Mouse (Mus musculus): ENCODE results near the gene Chrdl2. TPM values are rescaled to one million over a fixed set of nuclear protein-coding genes. Genes with fewer than 3 reads are reported as not detected.
"Not testable (repeated sequence)": the region's sequence is repeated elsewhere in the genome, so short reads cannot be mapped to it uniquely, and the experiment has no call there.

Chrdl2 gene
- not detected in 2 replicates for polyA plus RNA-seq (2012; ENCODE audit: insufficient read depth, insufficient read length, low replicate concordance, missing spikeins)

DNA sequence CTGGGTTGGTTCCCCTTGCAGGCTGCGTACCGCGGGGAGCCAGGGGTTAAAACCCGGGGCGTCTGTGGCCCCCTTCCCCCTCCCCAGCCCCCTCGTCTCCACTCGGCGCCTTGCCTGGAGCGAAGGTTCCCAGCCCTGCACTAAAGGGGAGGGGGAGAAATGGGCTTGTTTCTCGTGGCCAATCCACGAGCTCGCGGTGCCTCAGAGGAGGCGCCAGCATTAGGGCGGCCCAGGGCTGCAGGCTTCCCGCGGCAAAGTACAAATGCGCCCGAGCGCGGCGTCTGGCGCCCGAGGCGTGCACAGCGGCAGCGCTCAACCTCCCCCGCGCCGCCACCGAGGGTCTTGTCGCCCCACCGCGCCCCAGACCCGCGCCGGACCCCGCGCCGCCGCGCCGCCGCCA lies at the start of gene Chrdl2:
TSS of gene Chrdl2 (plus strand) at position 383 of the 400 bp plus-strand sequence.
- no peak for TF ChIP-seq POLR2A (IDR thresholded peaks at IDR 0.05; ENCODE audit: insufficient read depth, low read depth, low read length)
- TF ChIP-seq CTCF (IDR thresholded peaks at IDR 0.05; ENCODE audit: insufficient read depth, low read depth, low read length), result no peak
- Histone ChIP-seq H3K4me1 (ENCODE audit: control insufficient read depth, insufficient read depth, low read length) (peaks cover 8% of the 10 kb centered on the region), H3K4me3 (ENCODE audit: insufficient read depth, low read depth, low read length) (peak within 1 kb of the TSS; percentile 50), H3K27ac (ENCODE audit: insufficient read depth, low read depth, low read length) (no peak within 1 kb of the TSS)
- WGBS, result under 1% methylated on average over 43 of the region's 44 CpGs

DNA sequence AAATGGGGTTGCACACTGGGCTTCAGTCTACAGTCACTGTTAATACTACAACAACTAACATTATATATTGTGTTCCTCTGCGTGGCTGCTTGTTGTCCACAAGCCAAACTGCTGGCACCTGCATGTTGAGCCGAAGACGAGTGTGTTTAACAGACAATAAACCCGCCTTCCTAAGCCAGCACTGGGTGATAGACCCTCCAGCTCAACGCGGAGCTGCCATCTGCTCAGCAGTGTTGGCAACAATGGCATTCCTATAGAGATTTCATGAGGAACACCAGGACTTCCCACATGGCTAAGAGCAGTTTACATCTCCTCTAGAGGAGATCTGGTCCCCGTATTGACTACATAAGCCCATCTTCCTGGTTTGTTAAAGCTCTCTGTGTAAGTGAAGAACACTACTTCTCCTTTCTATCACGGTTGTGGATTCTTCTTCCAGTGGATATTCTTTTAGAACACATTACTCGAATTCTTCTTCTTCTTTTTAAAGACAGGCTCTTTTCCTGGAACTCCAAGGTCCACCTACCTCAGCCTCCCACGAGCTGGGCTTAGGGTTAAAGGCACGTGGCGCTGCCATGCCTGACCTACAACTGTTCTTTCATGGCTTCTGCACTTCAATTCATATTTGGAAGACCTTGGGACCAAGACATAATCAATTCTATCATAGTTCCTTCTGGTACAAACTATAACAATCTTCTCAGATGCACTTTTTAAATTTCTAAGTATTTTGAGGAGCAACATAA lies 48.6 kb upstream of the Chrdl2 start:
- no peak overlapping the region for H3K4me3 ChIP-seq (ENCODE audit: insufficient read depth, low read depth, low read length)
- peaks cover 11% of the 10 kb centered on the region for H3K4me1 ChIP-seq (ENCODE audit: control insufficient read depth, insufficient read depth, low read length)
- WGBS, result 61% methylated on average over 12 of the region's 12 CpGs
- TF ChIP-seq POLR2A (IDR thresholded peaks at IDR 0.05; ENCODE audit: insufficient read depth, low read depth, low read length), result no peak
- TF ChIP-seq CTCF (IDR thresholded peaks at IDR 0.05; ENCODE audit: insufficient read depth, low read depth, low read length), result no peak
- H3K27ac ChIP-seq (ENCODE audit: insufficient read depth, low read depth, low read length), result no peak overlapping the region

DNA sequence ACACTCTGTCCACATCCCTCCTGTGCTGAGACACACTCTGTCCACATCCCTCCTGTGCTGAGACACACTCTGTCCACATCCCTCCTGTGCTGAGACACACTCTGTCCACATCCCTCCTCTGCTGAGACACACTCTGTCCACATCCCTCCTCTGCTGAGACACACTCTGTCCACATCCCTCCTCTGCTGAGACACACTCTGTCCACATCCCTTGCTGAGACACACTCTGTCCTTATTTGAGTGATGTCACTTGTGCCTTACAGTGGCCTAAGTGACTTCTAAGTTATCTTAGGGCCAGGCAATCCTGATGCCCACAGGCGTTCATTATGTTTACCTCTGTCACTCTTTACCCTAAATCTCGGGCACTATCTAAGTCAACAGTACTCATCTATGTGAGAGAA lies 45.4 kb upstream of the Chrdl2 start:
- H3K4me3 ChIP-seq (ENCODE audit: insufficient read depth, low read depth, low read length); H3K27ac ChIP-seq (ENCODE audit: insufficient read depth, low read depth, low read length): not testable (repeated sequence)
- 78% methylated on average over 2 of the region's 2 CpGs for whole genome bisulfite sequencing
- peaks cover 16% of the 10 kb centered on the region for H3K4me1 ChIP-seq (ENCODE audit: control insufficient read depth, insufficient read depth, low read length)

DNA sequence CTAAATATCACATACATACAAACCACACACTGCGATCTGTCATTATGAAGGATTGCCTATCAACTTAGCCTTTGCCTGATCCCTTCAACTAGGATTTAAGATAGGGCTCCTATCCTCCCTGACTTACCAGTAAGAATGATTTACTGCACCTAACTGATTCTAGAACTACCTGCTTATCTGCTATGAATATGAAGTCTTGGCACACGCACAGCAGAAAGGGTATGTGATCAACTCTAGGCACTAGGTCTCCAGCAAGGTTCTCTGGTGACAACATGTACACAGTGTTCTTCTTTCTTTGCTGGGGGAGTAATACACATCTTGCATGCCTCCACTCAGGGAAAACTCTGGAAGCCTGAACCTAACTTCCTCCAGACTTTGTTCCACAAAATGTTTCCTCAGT lies 44.5 kb upstream of the Chrdl2 start:
- Histone ChIP-seq H3K4me1 (ENCODE audit: control insufficient read depth, insufficient read depth, low read length) (peaks cover 21% of the 10 kb centered on the region), H3K27ac (ENCODE audit: insufficient read depth, low read depth, low read length) (no peak overlapping the region), H3K4me3 (ENCODE audit: insufficient read depth, low read depth, low read length) (no peak overlapping the region)
- WGBS, result 89% methylated on average over 2 of the region's 2 CpGs
- TF ChIP-seq CTCF (IDR thresholded peaks at IDR 0.05; ENCODE audit: insufficient read depth, low read depth, low read length), result no peak
- no peak for TF ChIP-seq POLR2A (IDR thresholded peaks at IDR 0.05; ENCODE audit: insufficient read depth, low read depth, low read length)

DNA sequence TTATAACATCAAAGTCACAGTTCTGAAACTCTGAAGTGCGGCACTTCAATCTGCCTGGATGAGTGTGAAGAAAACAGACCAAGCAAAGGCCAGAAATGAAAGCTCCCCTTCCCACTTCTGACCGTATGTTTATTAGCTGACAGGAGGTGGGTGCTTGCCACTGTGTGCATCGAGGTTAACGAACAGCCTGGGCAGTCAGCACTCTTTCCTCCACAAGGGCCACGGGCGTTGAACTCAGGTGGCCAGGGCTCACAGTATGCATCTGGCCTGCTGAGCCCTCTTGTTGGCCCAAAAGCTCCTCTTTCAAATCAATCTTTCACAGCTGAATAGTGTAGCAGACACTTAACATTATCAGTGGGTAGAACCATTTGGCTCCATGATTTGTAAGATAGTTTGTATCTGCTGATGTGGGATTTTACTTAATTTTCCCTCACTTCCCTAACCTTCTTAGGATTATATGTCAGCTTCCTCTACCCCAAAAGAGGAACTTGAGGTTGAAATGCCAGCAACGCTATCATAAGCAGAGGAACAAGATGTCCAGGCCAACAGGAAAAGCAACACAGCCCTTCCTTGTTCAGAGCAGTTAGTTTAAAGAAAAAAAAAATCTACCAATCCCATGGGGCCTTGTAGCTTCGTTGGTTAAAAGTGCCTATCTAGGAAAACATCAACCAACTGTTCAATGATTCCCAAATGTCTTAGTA lies 43.3 kb upstream of the Chrdl2 start:
- 50% methylated on average over 8 of the region's 8 CpGs for WGBS
- H3K27ac ChIP-seq (ENCODE audit: insufficient read depth, low read depth, low read length), result peak overlapping the region; percentile 51; the same call in 1 of the 2 replicates
- no peak overlapping the region for H3K4me3 ChIP-seq (ENCODE audit: insufficient read depth, low read depth, low read length)
- no peak for TF ChIP-seq CTCF (IDR thresholded peaks at IDR 0.05; ENCODE audit: insufficient read depth, low read depth, low read length)
- peaks cover 19% of the 10 kb centered on the region for H3K4me1 ChIP-seq (ENCODE audit: control insufficient read depth, insufficient read depth, low read length)

DNA sequence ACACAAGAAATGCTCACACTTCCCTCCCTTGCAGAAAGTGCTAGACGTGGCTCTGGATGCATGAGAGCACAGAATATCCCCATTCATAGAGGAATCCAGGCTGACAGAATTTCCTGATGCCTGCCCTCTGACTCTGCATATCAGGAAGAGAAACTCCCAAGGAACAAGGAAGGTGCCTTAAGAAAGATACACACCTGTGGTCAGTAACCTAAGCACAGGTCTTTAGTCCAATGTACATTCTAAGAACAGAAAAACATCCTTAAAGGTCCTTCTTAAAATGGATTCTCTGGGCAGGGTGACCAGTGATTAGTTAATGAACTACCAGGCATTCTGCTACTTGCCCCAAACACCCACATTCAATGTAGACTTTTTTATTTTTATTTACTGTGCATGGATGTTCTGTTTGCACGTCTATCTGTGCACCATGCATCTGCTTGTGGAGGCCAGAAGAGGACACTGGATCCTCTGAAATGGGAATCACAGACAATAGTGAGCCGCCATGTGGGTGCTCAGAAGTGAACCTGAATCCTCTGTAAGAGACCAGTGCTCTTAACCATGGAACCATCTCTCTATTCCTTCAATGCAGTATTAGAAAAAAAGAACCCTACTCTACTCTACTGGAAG lies 42.6 kb upstream of the Chrdl2 start:
- Histone ChIP-seq H3K4me3 (ENCODE audit: insufficient read depth, low read depth, low read length) (no peak overlapping the region), H3K4me1 (ENCODE audit: control insufficient read depth, insufficient read depth, low read length) (peaks cover 19% of the 10 kb centered on the region), H3K27ac (ENCODE audit: insufficient read depth, low read depth, low read length) (peak overlapping the region; percentile 51; the same call in 1 of the 2 replicates)
- WGBS, result 58% methylated on average over 3 of the region's 3 CpGs
- TF ChIP-seq POLR2A (IDR thresholded peaks at IDR 0.05; ENCODE audit: insufficient read depth, low read depth, low read length), result no peak

DNA sequence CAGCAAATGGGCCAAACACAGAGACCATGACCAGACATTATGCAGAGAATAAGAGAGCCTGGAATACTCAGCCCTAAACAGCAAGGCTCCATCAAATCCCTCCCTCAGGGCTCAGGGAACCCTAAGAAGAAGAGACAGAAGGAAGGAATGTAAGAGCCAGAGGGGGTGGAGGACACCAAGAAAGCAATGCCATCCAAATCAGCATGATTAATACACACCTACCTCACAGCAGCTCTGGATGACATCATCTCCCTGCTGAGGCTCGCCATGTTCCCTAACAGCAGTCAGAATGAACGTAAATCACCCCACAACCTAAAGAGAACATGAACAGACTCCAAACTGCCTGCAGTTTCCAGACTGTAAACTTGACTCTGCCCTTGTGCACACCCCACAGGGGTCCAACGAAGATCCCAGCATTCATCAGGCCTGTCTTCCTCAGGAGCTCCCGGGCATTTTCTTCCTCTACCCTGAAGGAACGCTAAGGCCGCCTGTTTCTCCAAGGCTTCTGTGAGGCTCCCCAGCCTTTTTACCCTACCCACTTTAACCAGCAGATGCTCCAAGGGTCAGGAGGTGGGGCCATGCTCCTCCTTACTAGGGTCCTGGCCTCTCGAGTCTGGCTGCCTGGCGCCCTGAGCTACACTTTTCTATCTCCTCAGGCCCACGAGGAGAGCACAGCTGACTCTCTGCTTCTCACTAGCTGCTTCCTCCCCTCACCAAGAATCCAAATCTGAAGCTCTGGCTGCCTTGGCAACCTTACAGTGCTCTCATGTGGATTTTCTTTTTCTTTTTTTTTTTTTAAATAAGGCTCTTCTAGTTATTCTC lies 40.7 kb upstream of the Chrdl2 start:
- 11% methylated on average over 9 of the region's 9 CpGs for WGBS
- Histone ChIP-seq H3K4me1 (ENCODE audit: control insufficient read depth, insufficient read depth, low read length) (peaks cover 21% of the 10 kb centered on the region), H3K4me3 (ENCODE audit: insufficient read depth, low read depth, low read length) (peak overlapping the region; percentile 25), H3K27ac (ENCODE audit: insufficient read depth, low read depth, low read length) (peak overlapping the region; percentile 95)
- TF ChIP-seq POLR2A (IDR thresholded peaks at IDR 0.05; ENCODE audit: insufficient read depth, low read depth, low read length), result no peak
- TF ChIP-seq CTCF (IDR thresholded peaks at IDR 0.05; ENCODE audit: insufficient read depth, low read depth, low read length), result no peak

DNA sequence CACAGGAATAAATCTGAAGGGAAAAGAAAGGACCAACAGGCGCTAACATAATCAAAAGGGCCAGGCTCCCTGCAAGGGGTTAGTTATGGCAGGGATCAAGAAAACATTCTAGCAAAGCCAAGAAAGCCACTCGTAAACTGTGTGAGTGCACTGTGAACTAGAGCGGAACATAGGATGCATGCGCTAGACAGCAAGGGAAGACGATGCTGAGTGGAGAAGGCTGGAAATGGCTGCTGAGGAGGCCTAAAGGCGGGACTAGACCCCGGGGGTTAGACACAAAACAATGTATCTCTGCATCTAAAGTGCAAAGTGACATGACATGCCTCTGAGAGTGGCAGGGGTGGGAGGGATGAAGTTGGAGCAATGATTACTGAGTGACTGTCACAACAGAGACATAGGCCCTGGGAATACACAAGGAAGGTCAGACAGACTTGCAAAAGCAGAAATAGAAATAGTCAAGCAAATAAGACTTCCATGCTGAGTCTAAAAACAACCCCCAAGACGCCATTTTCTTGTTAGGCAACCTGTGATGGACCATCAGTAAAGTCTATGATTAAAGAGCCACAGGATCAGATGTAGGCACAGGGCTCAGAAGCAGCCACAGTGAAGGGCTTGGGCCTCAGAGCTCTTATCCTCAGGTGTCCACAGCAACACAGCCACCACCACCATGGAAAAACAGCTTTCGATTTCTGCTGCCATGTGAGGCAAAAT lies 39.8 kb upstream of the Chrdl2 start:
- Histone ChIP-seq H3K4me1 (ENCODE audit: control insufficient read depth, insufficient read depth, low read length) (peaks cover 21% of the 10 kb centered on the region), H3K27ac (ENCODE audit: insufficient read depth, low read depth, low read length) (peak overlapping the region; percentile 84)

More for the DNA sequence above, 39.8 kb upstream of the Chrdl2 start:
- 25% methylated on average over 9 of the region's 9 CpGs for WGBS
- H3K4me3 ChIP-seq (ENCODE audit: insufficient read depth, low read depth, low read length), result no peak overlapping the region
- TF ChIP-seq POLR2A (IDR thresholded peaks at IDR 0.05; ENCODE audit: insufficient read depth, low read depth, low read length), result no peak
- no peak for TF ChIP-seq CTCF (IDR thresholded peaks at IDR 0.05; ENCODE audit: insufficient read depth, low read depth, low read length)
